Mouse (Mus musculus) left cerebral cortex, adult 8-10 months (tissue): ENCODE data around the gene D630023F18Rik. TPM values are rescaled to one million over a fixed set of nuclear protein-coding genes. Genes with fewer than 3 reads are reported as not detected.
A peak's percentile ranks its signal among the peaks of the same experiment; 100 is the strongest.

Experiments
- DNase-seq, 2 experiments: peaks; one replicate each; pipeline ENCODE4 v3.0.0; 2022; ENCODE audit warnings: low spot score in 2 of 2
- total RNA-seq, 4 experiments: library from RNA; stranded (reverse); gene quantifications; 2 replicates each; pipeline ENCODE4 v1.2.4; 2022

The D630023F18Rik gene
- total RNA-seq, 4 experiments from 2014 or later, result 5.6 to 7.6 (median 6.1) TPM

DNA sequence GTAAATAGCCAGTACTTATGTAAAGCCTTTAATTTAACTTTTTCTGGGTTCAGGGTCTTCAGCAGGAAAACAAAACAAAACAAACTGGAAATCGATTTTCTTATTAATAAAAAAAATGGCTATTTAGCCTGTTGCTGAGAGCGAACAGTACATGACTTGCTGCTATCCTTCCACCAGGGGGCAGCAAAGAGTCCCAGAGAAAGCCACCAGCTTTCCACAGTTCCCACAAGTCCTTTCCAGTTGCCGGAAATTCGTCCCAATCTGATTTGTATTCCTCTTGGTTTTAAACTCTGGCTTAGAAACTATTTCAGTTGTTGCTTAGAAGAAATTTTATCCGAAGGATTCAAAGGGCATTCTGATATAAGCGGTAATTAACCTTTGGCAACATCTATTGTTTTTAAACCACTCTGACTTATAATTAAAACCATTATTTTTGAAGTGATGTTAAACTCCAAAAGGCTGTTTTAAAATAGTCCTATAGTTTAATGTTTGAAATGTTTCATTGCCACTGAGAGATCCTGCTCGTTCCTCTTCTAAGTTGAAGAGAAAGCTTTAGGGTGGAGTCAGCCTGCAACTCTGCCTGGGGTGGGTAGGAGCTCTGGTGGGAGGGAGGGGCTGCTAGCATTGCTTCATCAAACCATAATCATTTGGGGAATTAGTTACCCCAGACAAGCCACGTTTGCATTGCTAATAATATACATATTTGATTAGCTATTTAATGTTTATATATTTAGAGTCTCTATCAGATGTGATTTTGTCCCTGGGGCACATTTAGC, 10.8 kb downstream of the D630023F18Rik start:
- peak in 1 of 2 experiments; percentile 28 for DNase-seq

DNA sequence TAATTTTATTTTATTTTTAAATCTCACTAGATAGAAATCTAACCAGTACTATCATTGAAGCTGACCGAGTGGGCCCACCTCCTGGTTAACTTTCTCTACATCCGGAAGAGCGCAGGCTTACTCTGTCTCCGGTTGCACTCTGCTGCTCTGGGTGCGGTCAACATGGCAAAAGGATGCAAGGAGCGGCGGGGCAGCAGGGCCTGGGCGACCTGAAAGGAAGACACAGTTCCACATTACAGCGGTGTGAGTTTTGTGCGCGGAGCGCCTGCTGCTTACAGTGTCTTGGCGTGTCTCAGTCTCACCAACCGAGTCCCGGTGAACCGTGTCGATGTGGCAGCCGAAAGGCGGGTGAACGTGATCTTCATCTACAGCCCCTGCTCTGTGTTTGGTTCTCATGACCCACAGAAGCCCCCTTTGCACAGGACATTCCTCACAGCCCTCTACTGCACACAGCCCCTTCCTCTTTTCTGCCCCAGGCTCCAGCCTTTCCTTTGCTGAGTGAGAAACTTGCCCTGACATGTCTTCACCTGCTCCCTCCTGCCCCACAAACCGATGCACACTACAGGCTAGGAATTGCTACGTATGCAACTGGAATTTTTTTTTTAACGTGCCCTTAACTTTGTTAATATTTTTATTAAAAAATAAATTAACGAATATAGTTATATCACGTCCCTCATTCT, 13.1 kb downstream of the D630023F18Rik start:
- DNase-seq, result no peak

DNA sequence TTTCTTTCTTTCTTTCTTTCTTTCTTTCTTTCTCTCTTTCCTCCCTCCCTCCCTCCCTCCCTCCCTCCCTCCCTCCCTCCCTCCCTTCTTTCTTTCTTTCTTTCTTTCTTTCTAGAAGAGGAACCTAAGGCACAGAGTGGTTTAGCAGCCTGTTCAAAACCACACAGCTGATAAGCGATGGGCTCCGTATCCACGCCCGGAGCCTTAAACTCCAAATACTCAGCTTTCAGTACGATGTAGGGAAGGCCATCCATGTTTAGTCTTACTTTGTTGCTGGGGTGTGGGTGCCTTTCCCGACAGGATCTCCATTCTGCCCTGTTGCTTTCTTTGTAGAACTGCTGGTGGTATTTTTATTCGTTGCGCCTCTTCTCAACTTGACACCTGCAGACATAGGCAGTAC, 13.8 kb downstream of the D630023F18Rik start:
- no peak for DNase-seq

DNA sequence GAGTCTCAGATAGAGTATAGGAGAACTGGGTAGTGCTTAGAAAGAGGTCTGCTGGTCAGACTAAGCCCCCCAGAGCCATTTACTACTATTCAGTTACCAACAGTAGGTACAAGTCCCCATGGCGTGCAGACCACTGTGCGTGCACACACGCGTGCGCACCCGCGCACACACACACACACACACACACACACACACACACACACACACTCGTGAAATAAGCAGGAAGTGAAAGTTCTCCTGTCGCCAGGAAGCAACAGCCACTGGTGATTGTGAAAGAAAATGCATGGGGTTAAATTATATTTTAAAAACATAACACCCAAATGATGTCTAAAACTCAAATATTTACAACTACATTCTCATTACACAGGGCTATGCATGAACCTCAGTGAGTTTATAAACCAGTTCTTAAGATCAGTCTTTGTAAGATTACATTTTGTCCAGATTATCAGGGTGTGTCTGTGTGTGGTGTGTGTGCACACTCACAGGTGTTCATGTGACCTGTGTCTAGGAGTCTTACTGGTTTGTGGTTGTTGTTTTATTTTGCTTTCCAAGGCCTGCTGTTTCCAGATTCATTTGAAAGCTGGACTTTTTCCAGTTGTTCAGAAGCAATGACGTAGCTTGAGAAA, 15.2 kb downstream of the D630023F18Rik start:
- DNase-seq, result no peak

DNA sequence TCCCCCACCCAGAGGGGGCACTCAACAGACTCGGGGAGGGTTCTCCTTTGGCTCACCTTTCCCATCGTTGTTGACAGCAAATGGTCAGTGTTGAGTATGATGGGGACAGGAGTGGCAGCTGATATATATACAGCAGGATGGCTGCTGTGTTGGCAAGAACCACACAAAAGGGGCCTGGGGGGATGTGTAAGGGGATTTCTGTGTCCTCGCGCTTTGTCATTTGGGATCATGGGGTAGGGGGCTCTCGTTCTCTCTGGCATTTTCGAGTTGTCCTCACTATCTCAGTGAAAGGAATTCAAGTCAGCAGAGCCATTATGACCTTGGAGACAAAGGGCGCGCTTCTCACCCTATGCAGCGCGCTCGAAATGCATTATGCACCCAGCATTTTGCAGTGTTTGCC, 19.7 kb downstream of the D630023F18Rik start, which contains the start of gene Cryga:
Gene Cryga (minus strand): TSS at position 101 of the 400 bp plus-strand sequence.
- DNase-seq, result no peak

DNA sequence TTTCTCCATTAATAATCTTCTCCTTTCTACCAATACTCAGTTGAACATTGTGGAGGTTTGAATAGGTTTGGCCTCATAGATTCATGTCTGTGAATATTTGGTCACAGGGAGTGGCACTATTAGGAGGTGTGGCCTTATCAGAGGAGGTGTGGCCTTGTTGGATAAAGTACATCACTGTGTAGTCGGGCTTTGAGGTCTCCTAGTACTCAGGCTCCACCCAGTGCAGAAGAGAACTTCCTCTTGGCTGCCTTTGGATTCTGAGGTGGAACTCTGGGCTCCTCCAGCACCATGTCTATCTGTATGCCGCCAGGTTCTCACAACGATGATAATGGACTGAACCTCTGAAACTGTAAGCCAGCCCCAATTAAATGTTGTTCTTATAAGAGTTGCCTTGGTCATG, 26.1 kb downstream of the D630023F18Rik start:
- no peak for DNase-seq

DNA sequence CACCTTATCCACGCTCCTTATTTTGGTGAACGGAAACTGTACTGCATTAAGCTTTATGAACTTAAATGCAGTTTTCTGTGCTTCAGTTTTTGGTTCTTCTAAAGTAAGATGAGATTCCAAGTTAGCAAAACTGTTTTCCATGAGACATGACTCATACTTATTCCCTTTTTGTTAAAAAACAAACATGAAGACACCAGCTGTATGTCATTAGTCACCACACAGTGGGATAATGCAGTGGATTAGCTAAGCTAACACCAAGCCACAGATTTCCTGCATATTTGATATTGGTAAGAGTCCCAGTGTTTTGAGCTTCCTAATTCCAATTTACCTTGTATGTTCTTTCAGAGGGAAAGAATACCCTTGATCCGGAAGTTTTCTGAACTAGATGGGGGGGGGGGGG, 31.4 kb downstream of the D630023F18Rik start:
- no peak for DNase-seq

DNA sequence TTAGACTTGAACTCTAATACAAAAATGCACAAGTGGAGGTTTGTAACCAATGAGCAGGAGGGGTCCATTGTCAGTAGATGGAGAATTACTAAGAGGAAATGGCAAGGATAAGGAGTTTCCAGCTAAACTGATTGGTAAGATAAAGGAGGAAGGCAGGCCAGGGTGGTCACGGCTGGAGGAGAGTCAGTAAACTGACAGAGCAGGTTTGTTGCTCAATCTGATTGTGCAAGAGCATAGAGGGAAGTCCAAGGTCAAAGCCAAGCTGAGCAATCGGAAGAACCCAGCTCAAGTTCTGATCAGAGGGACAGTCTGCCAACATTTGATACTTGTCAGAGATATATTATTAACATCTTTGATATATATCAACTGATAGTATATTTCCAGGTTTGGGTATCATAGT, 32.6 kb downstream of the D630023F18Rik start:
- no peak for DNase-seq

DNA sequence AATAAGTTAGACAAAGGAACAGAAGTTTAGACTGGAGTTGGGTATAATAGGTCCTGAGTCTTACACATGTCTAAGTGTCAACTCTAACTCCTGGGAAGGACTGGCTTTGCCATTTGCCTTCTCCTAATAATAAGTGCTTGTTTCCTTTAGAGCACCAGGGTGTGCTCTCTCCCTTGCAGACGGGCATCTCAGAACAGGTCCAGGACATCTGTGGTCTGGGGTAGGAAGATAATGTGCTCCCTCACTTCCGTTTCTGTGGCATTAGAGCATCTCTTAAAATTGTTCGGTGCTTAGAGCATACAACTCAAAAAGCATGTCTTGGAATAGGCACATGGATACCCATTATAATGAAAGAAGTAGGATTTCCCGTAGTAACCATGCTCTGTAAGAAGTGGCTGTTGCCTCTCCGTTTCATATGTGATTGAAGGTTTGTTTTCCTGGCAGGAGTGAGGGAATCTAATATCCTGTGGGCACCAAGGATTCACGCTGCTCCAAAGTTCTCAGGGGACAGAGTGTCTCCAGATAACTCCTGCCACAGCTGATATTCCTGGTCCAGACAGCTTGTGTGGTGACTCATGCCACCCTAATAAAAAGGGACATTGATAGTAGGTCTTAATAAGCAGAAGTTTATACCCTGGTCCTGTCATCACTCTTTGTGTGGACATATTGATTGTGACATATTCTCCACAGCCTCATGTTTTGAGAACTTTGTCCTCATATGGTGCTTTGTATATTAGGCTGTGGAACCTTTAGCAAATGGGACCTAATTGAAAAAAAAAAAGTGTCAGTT, 34.3 kb downstream of the D630023F18Rik start:
- no peak for DNase-seq

DNA sequence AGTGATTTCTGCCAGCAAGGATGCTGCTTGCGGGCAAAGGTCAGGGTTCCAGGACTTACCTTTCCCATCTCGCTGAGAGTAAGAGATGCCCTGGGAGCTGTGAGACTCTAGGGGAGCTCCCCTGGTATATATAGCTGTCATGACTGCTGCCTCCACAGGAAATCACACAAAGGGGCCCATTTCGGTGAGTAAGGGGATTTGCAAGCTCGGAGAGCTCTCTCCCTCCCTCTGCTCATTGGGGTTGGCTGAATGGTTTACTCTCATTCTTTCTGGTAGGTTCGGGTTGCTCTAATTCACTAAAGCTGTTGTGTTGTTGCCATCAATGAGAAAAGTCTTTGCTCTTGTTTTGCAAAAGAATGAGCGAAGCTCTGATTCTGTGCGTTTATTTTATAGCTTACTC, 40.8 kb downstream of the D630023F18Rik start, which contains the start of gene Crygb:
Gene Crygb (minus strand): TSS at position 101 of the 400 bp plus-strand sequence.
- no peak for DNase-seq

DNA sequence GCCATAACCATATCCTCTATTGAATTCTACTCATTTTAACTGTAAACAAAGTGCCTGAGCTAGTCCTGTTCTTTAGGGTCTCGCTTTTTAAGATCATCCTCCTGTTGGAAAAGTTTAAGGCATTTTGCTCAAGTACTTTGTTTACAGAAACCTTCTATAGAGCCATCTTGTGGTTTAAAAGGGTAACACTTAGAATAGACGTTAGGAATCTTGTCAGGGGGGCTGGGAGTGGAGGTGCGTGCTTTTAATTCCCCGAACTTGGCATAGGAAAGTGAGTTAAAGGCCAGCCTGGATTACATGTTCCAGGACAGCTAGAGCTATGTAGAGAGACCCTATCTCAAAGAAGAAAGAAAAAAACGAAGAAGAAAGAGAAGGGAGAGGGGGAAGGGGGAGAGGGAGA, 47.4 kb downstream of the D630023F18Rik start:
- DNase-seq, result no peak

DNA sequence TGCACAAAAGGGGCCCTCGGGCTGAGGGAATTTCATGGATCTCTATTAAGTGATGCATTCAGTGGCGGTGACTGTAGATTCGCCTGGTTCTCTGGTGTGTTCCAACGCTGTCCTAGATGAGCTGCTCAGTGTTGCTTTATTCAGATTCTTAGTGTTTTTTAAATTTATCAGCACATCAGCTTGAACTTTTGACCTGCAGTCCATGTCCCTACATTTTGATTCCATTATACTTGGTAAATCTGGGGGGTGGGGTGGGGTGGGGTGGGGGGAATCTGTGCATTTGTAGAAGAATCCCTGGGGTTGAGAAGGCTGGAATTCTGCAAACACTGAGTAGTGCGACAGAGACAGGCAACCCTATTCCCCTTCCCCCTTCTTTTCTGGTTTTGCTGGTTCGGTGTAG, 49.4 kb downstream of the D630023F18Rik start, which contains the start of gene Crygc:
Gene Crygc (minus strand): TSS at position 101 of the 400 bp plus-strand sequence.
- no peak for DNase-seq

DNA sequence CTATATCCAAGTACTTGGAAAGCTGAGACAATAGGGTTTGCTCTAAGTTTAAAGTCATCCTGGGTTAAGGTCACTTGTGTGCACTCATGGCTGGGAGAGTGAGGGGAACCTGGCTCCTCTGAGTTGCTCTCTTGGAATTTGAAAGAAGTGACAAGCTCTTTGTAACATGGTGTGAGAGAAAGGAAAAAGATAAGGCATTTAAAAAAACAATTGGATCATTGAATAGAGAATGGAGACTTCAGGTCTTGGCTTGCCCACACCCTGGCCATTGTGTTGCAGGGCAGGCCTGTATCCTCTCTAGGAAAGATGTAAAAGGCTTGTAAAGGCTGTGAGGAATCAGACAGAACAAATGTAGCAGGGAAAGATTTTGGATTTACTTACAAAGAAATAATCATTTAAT, 55.2 kb downstream of the D630023F18Rik start:
- DNase-seq, result no peak

DNA sequence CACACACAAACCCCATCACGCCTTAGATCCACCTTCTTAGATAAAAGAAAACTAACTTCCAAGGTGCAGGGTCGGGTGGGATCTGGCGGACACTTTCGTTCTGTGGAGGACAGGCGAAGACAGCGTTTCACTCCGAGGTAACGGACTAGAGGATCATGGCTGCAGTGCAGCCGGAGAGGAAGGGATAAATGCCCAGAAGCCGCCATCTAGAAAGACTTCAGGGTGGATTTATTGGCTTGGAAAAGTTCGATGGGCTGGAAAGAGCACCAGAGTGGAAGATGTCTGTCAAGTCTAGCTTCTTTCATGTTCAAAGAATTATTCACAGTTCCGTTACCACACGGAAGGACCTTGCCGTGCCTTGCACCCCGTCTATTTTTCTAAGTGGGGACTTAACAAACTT, 58.8 kb downstream of the D630023F18Rik start:
- DNase-seq, result no peak

DNA sequence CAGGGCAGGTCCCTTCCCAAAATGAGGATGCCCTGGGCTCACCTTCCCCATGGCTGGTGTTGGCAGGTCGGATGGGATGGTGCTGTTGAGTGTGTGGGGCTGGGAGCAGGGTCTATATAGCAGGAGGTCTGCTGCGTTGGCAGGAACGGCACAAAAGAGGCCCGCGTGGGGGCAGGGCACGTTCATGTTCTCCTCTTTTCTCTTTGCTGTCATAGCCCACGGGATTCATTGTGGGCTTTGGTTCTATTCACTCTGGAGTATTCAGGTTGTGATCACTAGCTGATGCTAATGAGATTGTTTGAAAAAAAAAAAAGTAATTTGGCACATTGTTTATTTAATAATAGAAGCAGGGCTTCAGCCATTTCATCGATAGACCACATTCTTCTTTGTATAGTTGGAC, 59.7 kb downstream of the D630023F18Rik start, which contains the start of gene Crygd:
Gene Crygd (minus strand): TSS at position 101 of the 400 bp plus-strand sequence.
- no peak for DNase-seq

Other genes with a start within 250 kb of the D630023F18Rik start
- gene Plekhm3, start 166.4 kb downstream of the D630023F18Rik start, total RNA-seq, result 10 to 100 TPM; 39.0 to 47.4 (median 43.7) TPM
- gene Akr1cl, start 90.5 kb downstream of the D630023F18Rik start, total RNA-seq, result under 1 TPM in 2 of 4 experiments, not detected in 2; 0.39 to 0.44 TPM
- not detected for gene Cryge, start 72.1 kb downstream of the D630023F18Rik start, total RNA-seq
- gene Crygd, start 59.8 kb downstream of the D630023F18Rik start, total RNA-seq, result not detected
- gene Crygc, start 49.5 kb downstream of the D630023F18Rik start, total RNA-seq, result not detected
- gene Crygb, start 40.9 kb downstream of the D630023F18Rik start, total RNA-seq, result not detected
- 1 to 10 TPM in 1 of 4 experiments, not detected in 3; 1.6 TPM for gene Cryga, start 19.8 kb downstream of the D630023F18Rik start, total RNA-seq
- 1 to 10 TPM in 3 of 4 experiments, not detected in 1; 1.2 to 1.6 (median 1.6) TPM for gene Gm28845, start 3.7 kb downstream of the D630023F18Rik start, total RNA-seq
- 10 to 100 TPM; 45.9 to 54.9 (median 47.3) TPM for gene Idh1, start 63.3 kb upstream of the D630023F18Rik start, total RNA-seq
- 10 to 100 TPM; 46.0 to 56.0 (median 49.4) TPM for gene Pikfyve, start 63.5 kb upstream of the D630023F18Rik start, total RNA-seq
- 1 to 10 TPM; 1.3 to 1.8 (median 1.3) TPM for gene Pth2r, start 158.8 kb upstream of the D630023F18Rik start, total RNA-seq